Mouse (Mus musculus): ENCODE measurements around the gene Gm20708. TPM values are rescaled to one million over a fixed set of nuclear protein-coding genes. Genes with fewer than 3 reads are reported as not detected.

Gene Gm20708
- 0.35 TPM for polyA plus RNA-seq (2012; fragmentation: generic; extraction: Trizol)

GRCm38 (mm10) chr11:117809407-117810311 lies at the start of gene Gm20708, which contains the start of gene Syngr2:
TSS of gene Gm20708 (plus strand) at chr11:117809668.
TSS of gene Syngr2 (plus strand) at chr11:117809668.
- TF ChIP-seq POLR2AphosphoS2 (IDR thresholded peaks at IDR 0.05; ENCODE audit: insufficient read length, low read depth) = peak; percentile 82
- TF ChIP-seq MYOG (IDR thresholded peaks at IDR 0.05; ENCODE audit: control insufficient read depth in 1 of 3, insufficient read depth in 1 of 3, insufficient read length in 2 of 3, low read depth in 2 of 3) = peak in 2 of 3 experiments; percentile 59 to 61
- TF ChIP-seq MYOD1 (IDR thresholded peaks at IDR 0.05; ENCODE audit: control insufficient read depth in 1 of 3, insufficient read length in 2 of 3, low read depth in 2 of 3) = peak in 2 of 3 experiments; percentile 61 to 63
- no peak for TF ChIP-seq TCF12 (IDR thresholded peaks at IDR 0.05; ENCODE audit: insufficient read depth, poor library complexity, severe bottlenecking)
- no peak for TF ChIP-seq USF1 (IDR thresholded peaks at IDR 0.05; ENCODE audit: low read depth)
- peak; percentile 93 for TF ChIP-seq POLR2A (IDR thresholded peaks at IDR 0.05; ENCODE audit: insufficient read length, low read depth)
- H3K4me2 ChIP-seq (ENCODE audit: low read depth) = peak within 1 kb of the TSS; percentile 91
- H3K79me2 ChIP-seq (ENCODE audit: control insufficient read depth, insufficient read depth) = peaks cover 26% of the 10 kb centered on the region
- no peaks in the 10 kb centered on the region for H3K27me3 ChIP-seq (ENCODE audit: control insufficient read depth, insufficient read depth, insufficient read length)
- H3K36me3 ChIP-seq (ENCODE audit: control insufficient read depth, insufficient read depth) = peaks cover 4% of the 10 kb centered on the region
- peak within 1 kb of the TSS; percentile 74 for H3K4me3 ChIP-seq
- H3ac ChIP-seq (ENCODE audit: control insufficient read depth, insufficient read length) = peak within 1 kb of the TSS; percentile 9

- no peaks in the 10 kb centered on the region for H3K27me3 ChIP-seq (ENCODE audit: control insufficient read depth, insufficient read depth, insufficient read length)
- H3K79me2 ChIP-seq (ENCODE audit: control insufficient read depth, insufficient read depth) = no peaks in the 10 kb centered on the region
- H3K4me3 ChIP-seq = no peak overlapping the region
- H3ac ChIP-seq (ENCODE audit: control insufficient read depth, insufficient read length) = no peak overlapping the region
- TF ChIP-seq USF1 (IDR thresholded peaks at IDR 0.05; ENCODE audit: low read depth) = no peak
- no peak for TF ChIP-seq E2F4 (IDR thresholded peaks at IDR 0.05; ENCODE audit: insufficient read depth)
- no peak for TF ChIP-seq CEBPB (IDR thresholded peaks at IDR 0.05; ENCODE audit: insufficient read depth, poor library complexity, severe bottlenecking)
- no peak for TF ChIP-seq SRF (IDR thresholded peaks at IDR 0.05; ENCODE audit: control insufficient read depth, insufficient read length, low read depth)
- no peak for TF ChIP-seq TCF3 (IDR thresholded peaks at IDR 0.05; ENCODE audit: insufficient read length, low read depth)
- TF ChIP-seq MAX (IDR thresholded peaks at IDR 0.05; ENCODE audit: low read depth) = no peak
- TF ChIP-seq REST (IDR thresholded peaks at IDR 0.05; ENCODE audit: insufficient read depth, insufficient read length) = no peak
- H3K36me3 ChIP-seq (ENCODE audit: control insufficient read depth, insufficient read depth) = peaks cover 13% of the 10 kb centered on the region
- H3K4me2 ChIP-seq (ENCODE audit: low read depth) = no peak overlapping the region
These were observed 48.9 kb upstream of the Gm20708 start for GRCm38 (mm10) chr11:117760374-117761119.

- Histone ChIP-seq H3K36me3 (ENCODE audit: control insufficient read depth, insufficient read depth) (peaks cover 17% of the 10 kb centered on the region), H3K27me3 (ENCODE audit: control insufficient read depth, insufficient read depth, insufficient read length) (no peaks in the 10 kb centered on the region), H3K4me3 (no peak overlapping the region), H3K4me2 (ENCODE audit: low read depth) (no peak overlapping the region), H3K79me2 (ENCODE audit: control insufficient read depth, insufficient read depth) (no peaks in the 10 kb centered on the region), H3ac (ENCODE audit: control insufficient read depth, insufficient read length) (no peak overlapping the region)
- TF ChIP-seq CEBPB (IDR thresholded peaks at IDR 0.05; ENCODE audit: insufficient read depth, poor library complexity, severe bottlenecking) = no peak
These were observed 47.7 kb upstream of the Gm20708 start for GRCm38 (mm10) chr11:117761801-117762200.

GRCm38 (mm10) chr11:117762246-117762645 lies 47.2 kb upstream of the Gm20708 start:
- TF ChIP-seq REST (IDR thresholded peaks at IDR 0.05; ENCODE audit: insufficient read depth, insufficient read length) (no peak), POLR2AphosphoS2 (IDR thresholded peaks at IDR 0.05; ENCODE audit: insufficient read length, low read depth) (no peak), E2F4 (IDR thresholded peaks at IDR 0.05; ENCODE audit: insufficient read depth) (no peak), CEBPB (IDR thresholded peaks at IDR 0.05; ENCODE audit: insufficient read depth, poor library complexity, severe bottlenecking) (no peak), USF1 (IDR thresholded peaks at IDR 0.05; ENCODE audit: low read depth) (no peak), MYOG (IDR thresholded peaks at IDR 0.05; ENCODE audit: control insufficient read depth in 1 of 3, insufficient read depth in 1 of 3, insufficient read length in 2 of 3, low read depth in 2 of 3) (no peak), POLR2A (IDR thresholded peaks at IDR 0.05; ENCODE audit: insufficient read length, low read depth) (no peak), TCF3 (IDR thresholded peaks at IDR 0.05; ENCODE audit: insufficient read length, low read depth) (no peak), SRF (IDR thresholded peaks at IDR 0.05; ENCODE audit: control insufficient read depth, insufficient read length, low read depth) (no peak), MYOD1 (IDR thresholded peaks at IDR 0.05; ENCODE audit: control insufficient read depth in 1 of 3, insufficient read length in 2 of 3, low read depth in 2 of 3) (no peak), MAX (IDR thresholded peaks at IDR 0.05; ENCODE audit: low read depth) (no peak), TCF12 (IDR thresholded peaks at IDR 0.05; ENCODE audit: insufficient read depth, poor library complexity, severe bottlenecking) (no peak)
- no peak overlapping the region for H3ac ChIP-seq (ENCODE audit: control insufficient read depth, insufficient read length)
- peaks cover 17% of the 10 kb centered on the region for H3K36me3 ChIP-seq (ENCODE audit: control insufficient read depth, insufficient read depth)

GRCm38 (mm10) chr11:117764319-117764718 lies 45.1 kb upstream of the Gm20708 start:
- TF ChIP-seq POLR2AphosphoS2 (IDR thresholded peaks at IDR 0.05; ENCODE audit: insufficient read length, low read depth) = peak; percentile 42
- no peak for TF ChIP-seq MYOG (IDR thresholded peaks at IDR 0.05; ENCODE audit: control insufficient read depth in 1 of 3, insufficient read depth in 1 of 3, insufficient read length in 2 of 3, low read depth in 2 of 3)

More at GRCm38 (mm10) chr11:117762246-117762645, 47.2 kb upstream of the Gm20708 start:
- H3K4me3 ChIP-seq = no peak overlapping the region
- H3K27me3 ChIP-seq (ENCODE audit: control insufficient read depth, insufficient read depth, insufficient read length) = no peaks in the 10 kb centered on the region
- no peaks in the 10 kb centered on the region for H3K79me2 ChIP-seq (ENCODE audit: control insufficient read depth, insufficient read depth)
- H3K4me2 ChIP-seq (ENCODE audit: low read depth) = no peak overlapping the region

More at GRCm38 (mm10) chr11:117764319-117764718, 45.1 kb upstream of the Gm20708 start:
- H3K4me3 ChIP-seq = no peak overlapping the region
- H3K36me3 ChIP-seq (ENCODE audit: control insufficient read depth, insufficient read depth) = peaks cover 21% of the 10 kb centered on the region
- H3K27me3 ChIP-seq (ENCODE audit: control insufficient read depth, insufficient read depth, insufficient read length) = no peaks in the 10 kb centered on the region
- H3ac ChIP-seq (ENCODE audit: control insufficient read depth, insufficient read length) = no peak overlapping the region
- H3K4me2 ChIP-seq (ENCODE audit: low read depth) = no peak overlapping the region
- no peaks in the 10 kb centered on the region for H3K79me2 ChIP-seq (ENCODE audit: control insufficient read depth, insufficient read depth)
